Mouse (Mus musculus) forebrain, postnatal 0 days (tissue): Measurements from ENCODE around the gene Macrod1. TPM values are rescaled to one million over a fixed set of nuclear protein-coding genes. Genes with fewer than 3 reads are reported as not detected.
A peak's percentile ranks its signal among the peaks of the same experiment; 100 is the strongest.

Experiments
- ATAC-seq: fragments of 200-750 bp; cut with Nextera tagmentation; 2 replicates; pipeline ENCODE4 v1.8.0; 2017; ENCODE audit warnings: mild to moderate bottlenecking, moderate library complexity
- DNase-seq: peaks from one replicate; pipeline ENCODE4 v3.0.0-alpha.2; 2015
- H3K27ac ChIP-seq: fragments of 300-500 bp; sonication (generic); 2 replicates; pipeline ENCODE4 v1.5.1; 2014; ENCODE audit warnings: low read depth, mild to moderate bottlenecking, antibody characterized with exemption, low read length, moderate library complexity, mixed read lengths
- H3K27me3 ChIP-seq: fragments of 300-500 bp; sonication (generic); 2 replicates; pipeline ENCODE4 v1.6.1; 2014; ENCODE audit warnings: mild to moderate bottlenecking, low read length, mixed read lengths; ENCODE audit not compliant: insufficient read depth
- H3K36me3 ChIP-seq: fragments of 300-500 bp; sonication (generic); 2 replicates; pipeline ENCODE4 v1.6.1; 2014; ENCODE audit warnings: mild to moderate bottlenecking, moderate library complexity; ENCODE audit not compliant: insufficient read depth
- H3K4me1 ChIP-seq: fragments of 300-500 bp; sonication (generic); 2 replicates; pipeline ENCODE4 v1.6.1; 2014; ENCODE audit warnings: antibody characterized with exemption; ENCODE audit not compliant: insufficient read depth
- H3K4me2 ChIP-seq: fragments of 300-500 bp; sonication (generic); 2 replicates; pipeline ENCODE4 v1.6.1; 2014; ENCODE audit warnings: low read depth, mild to moderate bottlenecking, moderate library complexity
- H3K4me3 ChIP-seq: fragments of 300-500 bp; sonication (generic); 2 replicates; pipeline ENCODE4 v1.5.1; 2014; ENCODE audit warnings: low read depth, low read length, mixed read lengths
- H3K9ac ChIP-seq: fragments of 300-500 bp; sonication (generic); 2 replicates; pipeline ENCODE4 v1.6.1; 2014; ENCODE audit warnings: mild to moderate bottlenecking
- H3K9me3 ChIP-seq: fragments of 300-500 bp; sonication (generic); 2 replicates; pipeline ENCODE4 v1.6.1; 2016; ENCODE audit warnings: low read length
- CTCF ChIP-seq: sonication (generic); IDR thresholded peaks from 2 replicates; pipeline ENCODE4 v1.5.1; 2016; ENCODE audit warnings: antibody characterized with exemption, control low read depth, low read depth
- WGBS: fragments of 180-500 bp; shearing (Covaris S2); extraction: QIAGEN DNeasy Blood & Tissue Kit; methylation state at CpG from one replicate; pipeline ENCODE4 v1.1.7; 2014; 5-methylcytosine and 5-hydroxymethylcytosine counted together
- polyA plus RNA-seq: library from polyadenylated mRNA; unstranded; fragments of >200 nt; fragmentation: Nextera tagmentation; extraction: Ambion mirVana; gene quantifications from 2 replicates; pipeline ENCODE4 v1.2.1, GENCODE M21; 2015
- total RNA-seq: library from RNA; depleted of rRNA; stranded (reverse); fragments of >200 nt; gene quantifications from 2 replicates; pipeline ENCODE4 v1.2.3, GENCODE M21; 2014

The Macrod1 gene
- total and polyA plus RNA-seq, 2 experiments from 2014 or later, result 8.0 to 8.1 TPM

DNA sequence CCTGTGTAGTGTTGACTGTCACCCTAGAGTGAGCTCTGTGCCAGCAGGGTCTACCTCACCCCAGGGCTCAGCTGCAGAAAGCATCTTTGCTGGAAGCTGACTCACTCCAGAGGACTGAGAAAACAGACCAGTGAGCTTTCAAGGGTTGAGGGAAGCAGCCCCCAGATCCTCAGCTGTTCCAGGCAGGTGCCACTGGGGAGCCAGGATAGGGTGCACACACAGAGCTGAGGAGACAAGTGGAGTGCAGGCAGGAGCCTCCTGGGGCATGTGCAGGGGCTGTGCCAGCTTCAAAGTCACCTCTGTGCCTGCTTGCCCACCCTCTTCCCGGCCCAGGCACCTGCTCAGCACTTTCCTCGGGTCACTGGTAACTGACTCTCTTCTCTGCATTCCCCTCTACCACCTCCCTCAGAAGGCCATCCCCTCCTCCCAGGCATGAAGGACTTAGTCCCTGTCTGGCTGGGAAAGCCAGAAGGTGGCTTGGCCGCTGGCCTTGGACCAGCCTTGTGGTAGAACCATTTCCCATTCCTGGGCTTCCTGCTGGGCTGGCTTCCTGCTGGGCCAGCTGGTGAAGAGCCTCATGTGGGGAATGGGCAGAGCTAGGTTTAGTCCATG is 122.3 kb downstream of the Macrod1 start:
- WGBS, result 48% methylated on average over 3 of the region's 3 CpGs
- Histone ChIP-seq H3K36me3 (no peaks in the 10 kb centered on the region), H3K9ac (no peak overlapping the region), H3K9me3 (no peaks in the 10 kb centered on the region), H3K4me3 (no peak overlapping the region), H3K4me2 (no peak overlapping the region), H3K4me1 (peaks cover 5% of the 10 kb centered on the region), H3K27ac (no peak overlapping the region), H3K27me3 (no peaks in the 10 kb centered on the region)
- no peak for TF ChIP-seq CTCF
- DNase-seq (no peak), ATAC-seq (no peak)

DNA sequence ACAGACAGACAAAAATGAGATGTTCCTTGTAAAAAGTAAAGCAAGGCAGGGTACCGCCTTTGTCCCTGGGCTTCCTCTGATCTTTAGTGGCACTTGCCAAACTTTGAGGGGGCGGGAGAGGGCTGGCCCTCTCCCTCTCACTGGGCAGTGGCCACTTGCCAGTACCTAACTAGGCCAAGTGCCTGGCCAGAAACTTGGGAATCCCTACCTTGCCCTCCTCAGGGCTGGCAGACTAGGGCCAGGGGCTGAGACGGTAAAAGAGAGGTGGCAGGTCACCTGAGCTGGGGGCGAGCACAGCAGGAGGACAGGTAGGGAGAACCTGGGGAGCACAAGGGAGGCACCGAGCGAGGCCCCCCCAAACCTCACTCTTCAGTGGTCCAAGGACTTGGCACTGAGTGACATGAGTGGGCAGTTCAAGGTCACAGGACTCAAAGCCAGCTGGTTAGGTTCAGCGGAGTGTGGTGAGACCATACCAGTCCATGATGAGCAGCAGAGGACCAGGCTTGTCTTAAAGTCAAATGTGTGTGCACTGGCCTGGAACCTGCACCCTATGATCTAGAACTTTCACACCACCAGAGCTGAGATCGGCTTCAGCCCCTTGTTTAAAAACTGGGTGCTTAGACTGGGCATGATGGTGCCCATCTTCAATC is 124.3 kb downstream of the Macrod1 start:
- ATAC-seq (no peak), DNase-seq (no peak)
- H3K9ac ChIP-seq, result no peak overlapping the region
- 62% methylated on average over 8 of the region's 8 CpGs for WGBS
- H3K4me1 ChIP-seq, result peaks cover 5% of the 10 kb centered on the region
- no peak overlapping the region for H3K4me2 ChIP-seq
- no peaks in the 10 kb centered on the region for H3K36me3 ChIP-seq
- H3K9me3 ChIP-seq, result no peaks in the 10 kb centered on the region
- H3K27ac ChIP-seq, result no peak overlapping the region
- no peaks in the 10 kb centered on the region for H3K27me3 ChIP-seq
- H3K4me3 ChIP-seq, result no peak overlapping the region
- no peak for TF ChIP-seq CTCF

DNA sequence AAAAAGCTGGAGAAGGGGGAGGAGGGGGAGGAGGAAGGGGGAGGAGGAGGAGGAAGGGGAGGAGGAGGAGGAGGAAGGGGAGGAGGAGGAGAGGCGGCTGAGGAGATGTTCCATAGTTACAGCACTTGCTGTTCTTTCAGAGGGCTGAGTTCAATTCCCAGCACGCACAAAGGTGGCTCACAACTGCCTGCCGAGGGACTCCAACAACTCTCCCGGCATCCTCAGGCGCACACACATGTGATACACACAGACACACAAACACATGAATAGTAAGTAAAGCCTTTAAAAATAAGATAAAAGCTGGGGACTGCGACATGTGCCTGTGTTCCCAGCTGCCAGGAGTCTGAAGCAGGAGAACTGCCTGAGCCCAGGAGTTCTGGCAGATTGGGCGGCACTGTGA is 124.9 kb downstream of the Macrod1 start:
- no peak; the same call in 1 of the 2 replicates for ATAC-seq
- H3K9ac ChIP-seq, result no peak overlapping the region
- 36% methylated on average over 7 of the region's 7 CpGs for WGBS
- no peak for DNase-seq
- H3K4me2 ChIP-seq, result no peak overlapping the region
- H3K27ac ChIP-seq, result no peak overlapping the region
- no peaks in the 10 kb centered on the region for H3K27me3 ChIP-seq
- TF ChIP-seq CTCF, result no peak
- H3K4me1 ChIP-seq, result peaks cover 5% of the 10 kb centered on the region
- no peak overlapping the region for H3K4me3 ChIP-seq
- H3K36me3 ChIP-seq, result no peaks in the 10 kb centered on the region
- H3K9me3 ChIP-seq, result no peaks in the 10 kb centered on the region

DNA sequence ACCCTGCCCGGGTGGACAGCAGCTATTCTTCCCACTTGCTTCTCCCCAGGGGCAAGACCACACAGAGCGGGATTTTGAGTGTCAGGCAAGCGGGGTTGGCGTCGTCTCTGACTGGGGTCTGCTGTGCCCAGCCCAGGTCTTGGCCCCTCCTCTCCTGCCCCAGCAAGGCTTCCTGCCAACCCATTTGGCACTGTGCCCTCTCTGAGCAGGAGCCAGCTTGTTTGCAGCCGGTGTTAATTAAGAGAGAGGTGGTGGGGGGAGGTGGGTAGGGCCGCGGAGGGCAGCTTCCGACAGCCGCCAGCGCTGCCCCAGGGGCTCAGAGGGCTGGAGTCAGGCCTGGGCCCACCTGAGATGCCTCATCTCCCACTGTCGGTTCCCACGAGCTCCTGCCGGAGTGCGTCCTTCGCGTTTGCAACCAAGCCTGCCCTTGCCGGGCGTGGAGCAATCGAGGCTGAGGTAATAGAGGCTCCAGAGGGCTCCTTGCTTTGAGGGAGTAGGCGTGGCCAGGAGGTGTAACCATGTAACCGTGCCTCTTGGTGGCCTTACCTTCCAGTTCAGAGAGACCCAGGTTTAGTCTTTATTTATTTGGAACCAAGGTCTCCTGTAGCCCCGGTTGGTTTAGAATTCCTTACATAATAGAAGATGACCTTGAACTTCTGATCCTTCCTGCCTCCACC is 125.8 kb downstream of the Macrod1 start:
- no peak overlapping the region for H3K27ac ChIP-seq
- H3K27me3 ChIP-seq, result no peaks in the 10 kb centered on the region
- WGBS, result 5% methylated on average over 23 of the region's 23 CpGs
- H3K4me1 ChIP-seq, result peaks cover 5% of the 10 kb centered on the region
- H3K9ac ChIP-seq, result no peak overlapping the region
- no peaks in the 10 kb centered on the region for H3K9me3 ChIP-seq
- TF ChIP-seq CTCF, result no peak
- no peaks in the 10 kb centered on the region for H3K36me3 ChIP-seq
- peak; percentile 87 for DNase-seq
- ATAC-seq, result peak; percentile 80
- H3K4me3 ChIP-seq, result no peak overlapping the region
- peak overlapping the region; percentile 21; the same call in 1 of the 2 replicates for H3K4me2 ChIP-seq

DNA sequence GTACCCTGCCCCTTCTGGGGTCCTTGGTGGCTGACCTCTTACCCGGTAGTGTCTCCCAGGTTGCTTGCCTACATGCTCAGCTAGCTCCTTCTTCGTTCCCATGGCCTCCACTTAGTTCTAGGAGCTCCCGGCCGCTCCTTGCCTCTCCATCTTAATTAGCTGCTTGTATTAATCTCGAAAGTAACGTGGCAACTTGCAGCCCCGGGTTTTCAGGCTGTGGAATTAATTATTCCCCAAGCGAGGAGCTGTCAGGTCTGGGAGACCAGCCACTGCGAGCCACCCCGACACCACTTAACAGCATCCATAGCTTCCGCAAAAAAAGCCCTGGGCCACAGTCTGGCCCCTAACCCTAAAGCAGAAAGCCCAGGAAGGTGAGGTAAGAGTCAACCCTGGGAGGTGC is 126.8 kb downstream of the Macrod1 start:
- Histone ChIP-seq H3K9ac (no peak overlapping the region), H3K4me3 (no peak overlapping the region), H3K4me1 (peaks cover 5% of the 10 kb centered on the region), H3K27ac (no peak overlapping the region), H3K36me3 (no peaks in the 10 kb centered on the region), H3K27me3 (no peaks in the 10 kb centered on the region), H3K9me3 (no peaks in the 10 kb centered on the region), H3K4me2 (no peak overlapping the region)
- no peak for ATAC-seq
- WGBS, result 21% methylated on average over 11 of the region's 11 CpGs
- TF ChIP-seq CTCF, result no peak
- no peak for DNase-seq

DNA sequence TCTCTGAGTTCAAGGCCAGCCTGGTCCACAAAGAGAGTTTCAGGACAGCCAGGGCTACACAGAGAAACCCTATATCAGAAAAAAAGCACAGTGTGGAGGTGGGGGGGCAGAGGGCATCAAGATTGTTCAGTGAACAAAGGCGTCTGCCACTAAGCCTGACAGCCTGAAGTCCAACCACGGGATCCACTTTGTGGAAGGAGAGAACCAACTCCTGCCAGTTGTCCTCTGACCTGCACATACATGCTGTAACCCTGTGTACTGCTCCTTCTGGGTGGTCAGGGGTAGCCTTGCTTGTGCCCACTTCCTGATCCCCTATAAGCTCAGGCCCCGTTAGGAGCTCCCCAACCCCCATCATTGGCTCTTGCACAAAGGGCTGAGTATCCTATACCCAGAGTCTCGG is 128.4 kb downstream of the Macrod1 start:
- Histone ChIP-seq H3K9ac (no peak overlapping the region), H3K27ac (no peak overlapping the region), H3K4me3 (no peak overlapping the region), H3K4me2 (no peak overlapping the region), H3K36me3 (no peaks in the 10 kb centered on the region), H3K9me3 (no peaks in the 10 kb centered on the region), H3K4me1 (peaks cover 5% of the 10 kb centered on the region), H3K27me3 (no peaks in the 10 kb centered on the region)
- no peak for TF ChIP-seq CTCF
- WGBS, result 51% methylated on average over 4 of the region's 4 CpGs
- DNase-seq (no peak), ATAC-seq (no peak)

DNA sequence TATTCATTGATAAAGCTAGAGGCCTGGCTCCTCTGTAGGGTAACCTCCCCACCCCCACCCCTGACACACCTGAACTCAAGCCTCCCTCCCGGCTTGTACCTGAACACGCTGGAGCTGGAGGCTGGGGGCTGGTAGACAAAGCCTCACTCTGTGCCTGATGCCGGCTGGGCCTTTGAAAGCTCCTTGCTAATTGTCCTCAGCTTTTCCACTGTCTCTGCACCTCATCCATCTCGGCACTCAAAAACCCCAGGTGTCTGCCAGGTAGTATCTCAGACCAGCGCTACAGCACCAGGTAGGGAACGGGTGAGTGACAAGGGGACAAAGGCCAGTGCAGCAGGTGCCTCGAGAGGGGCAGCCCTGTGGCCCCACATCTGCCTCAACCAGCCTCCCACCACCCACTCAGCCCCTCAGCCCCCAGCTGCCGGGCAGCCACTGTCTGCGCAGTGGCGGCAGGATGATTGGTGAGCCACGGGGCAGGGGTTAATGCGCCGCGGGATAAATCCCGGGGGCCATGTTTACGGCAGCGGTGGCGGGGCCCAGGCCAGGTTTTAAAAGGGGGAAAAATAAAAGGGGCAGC is 129.2 kb downstream of the Macrod1 start:
- Histone ChIP-seq H3K9ac (no peak overlapping the region), H3K4me3 (no peak overlapping the region), H3K36me3 (no peaks in the 10 kb centered on the region), H3K27me3 (no peaks in the 10 kb centered on the region), H3K4me2 (no peak overlapping the region), H3K4me1 (peaks cover 5% of the 10 kb centered on the region), H3K9me3 (no peaks in the 10 kb centered on the region), H3K27ac (no peak overlapping the region)
- no peak for ATAC-seq
- no peak for DNase-seq
- no peak for TF ChIP-seq CTCF
- 16% methylated on average over 18 of the region's 18 CpGs for WGBS
